Mouse (Mus musculus) forebrain, embryonic 13.5 days (tissue): Measurements from ENCODE around the gene Map1s. TPM values are rescaled to one million over a fixed set of nuclear protein-coding genes. Genes with fewer than 3 reads are reported as not detected.
"Not testable (repeated sequence)": the region's sequence is repeated elsewhere in the genome, so short reads cannot be mapped to it uniquely, and the experiment has no call there.

Experiments used
- ATAC-seq: fragments of 200-750 bp; cut with Nextera tagmentation; 2 replicates; pipeline ENCODE4 v1.8.0; 2017
- H3K27ac ChIP-seq: fragments of 300-500 bp; sonication (generic); 2 replicates; pipeline ENCODE4 v1.5.1; 2015; ENCODE audit warnings: inconsistent platforms, mild to moderate bottlenecking, moderate library complexity
- H3K27me3 ChIP-seq: fragments of 300-500 bp; sonication (generic); 2 replicates; pipeline ENCODE4 v1.6.1; 2015; ENCODE audit warnings: mild to moderate bottlenecking, inconsistent platforms
- H3K36me3 ChIP-seq: fragments of 300-500 bp; sonication (generic); 2 replicates; pipeline ENCODE4 v1.6.1; 2015; ENCODE audit warnings: mild to moderate bottlenecking, inconsistent platforms; ENCODE audit not compliant: poor library complexity, severe bottlenecking
- H3K4me1 ChIP-seq: fragments of 300-500 bp; sonication (generic); 2 replicates; pipeline ENCODE4 v1.6.1; 2015; ENCODE audit warnings: inconsistent platforms
- H3K4me2 ChIP-seq: fragments of 300-500 bp; sonication (generic); 2 replicates; pipeline ENCODE4 v1.6.1; 2015; ENCODE audit warnings: inconsistent platforms, mild to moderate bottlenecking, moderate library complexity
- H3K4me3 ChIP-seq: fragments of 300-500 bp; sonication (generic); 2 replicates; pipeline ENCODE4 v1.5.1; 2015; ENCODE audit warnings: mild to moderate bottlenecking, inconsistent platforms
- H3K9ac ChIP-seq: fragments of 300-500 bp; sonication (generic); 2 replicates; pipeline ENCODE4 v1.6.1; 2015; ENCODE audit warnings: mild to moderate bottlenecking, inconsistent platforms
- H3K9me3 ChIP-seq: fragments of 300-500 bp; sonication (generic); replicated peaks from 2 replicates; pipeline ENCODE4 v1.6.1; 2016; ENCODE audit warnings: inconsistent platforms
- WGBS: fragments of 180-500 bp; shearing (Covaris S2); methylation state at CpG from one replicate; pipeline ENCODE4 v1.1.7; 2015; 5-methylcytosine and 5-hydroxymethylcytosine counted together
- polyA plus RNA-seq: library from polyadenylated mRNA; unstranded; fragments of >200 nt; fragmentation: Nextera tagmentation; extraction: Ambion mirVana; gene quantifications from 2 replicates; pipeline ENCODE4 v1.2.1, GENCODE M21; 2015

Gene Map1s
- polyA plus RNA-seq, 1 experiment from 2014 or later: 57.0 TPM

- whole genome bisulfite sequencing: 92% methylated on average over 8 of the region's 8 CpGs
Observed at GRCm38 (mm10) chr8:70894771-70895545, 10.8 kb upstream of the Map1s start.

GRCm38 (mm10) chr8:70895571-70896259 lies 10.0 kb upstream of the Map1s start:
- 85% methylated on average over 24 of the region's 24 CpGs for WGBS
- Histone ChIP-seq H3K4me3 (peak overlapping the region; percentile 88), H3K4me1 (peaks cover 24% of the 10 kb centered on the region), H3K9ac (peak overlapping the region; percentile 91), H3K4me2 (peak overlapping the region; percentile 98), H3K36me3 (peaks cover 31% of the 10 kb centered on the region), H3K27me3 (peaks cover 43% of the 10 kb centered on the region)
- not testable (repeated sequence) for H3K27ac ChIP-seq, ATAC-seq, H3K9me3 ChIP-seq

More at GRCm38 (mm10) chr8:70894771-70895545, 10.8 kb upstream of the Map1s start:
- Histone ChIP-seq H3K4me1 (peaks cover 24% of the 10 kb centered on the region), H3K4me3 (no peak overlapping the region), H3K27ac (no peak overlapping the region), H3K9me3 (0 out of 2 replicates have a peak, but pooled peaks cover 3% of the 10 kb centered on the region), H3K4me2 (no peak overlapping the region), H3K27me3 (peaks cover 51% of the 10 kb centered on the region), H3K9ac (no peak overlapping the region), H3K36me3 (peaks cover 31% of the 10 kb centered on the region)
- no peak for ATAC-seq

- Histone ChIP-seq H3K36me3 (peaks cover 31% of the 10 kb centered on the region), H3K27me3 (peaks cover 38% of the 10 kb centered on the region), H3K4me2 (peak overlapping the region; percentile 98), H3K9me3 (no peaks in the 10 kb centered on the region), H3K27ac (no peak overlapping the region), H3K4me3 (peak overlapping the region; percentile 88), H3K4me1 (peaks cover 24% of the 10 kb centered on the region), H3K9ac (peak overlapping the region; percentile 91)
- ATAC-seq: no peak
- 3% methylated on average over 25 of the region's 25 CpGs for WGBS
Observed at GRCm38 (mm10) chr8:70896316-70897020, 9.3 kb upstream of the Map1s start.

GRCm38 (mm10) chr8:70897021-70897680 lies 8.6 kb upstream of the Map1s start, which contains the start of gene Rpl18a:
Gene Rpl18a (minus strand): TSS chr8:70897412.
- ATAC-seq: peak; percentile 98
- Histone ChIP-seq H3K36me3 (peaks cover 31% of the 10 kb centered on the region), H3K27ac (peak within 1 kb of the TSS; percentile 53), H3K9ac (peak within 1 kb of the TSS; percentile 91), H3K4me1 (peaks cover 22% of the 10 kb centered on the region), H3K9me3 (no peaks in the 10 kb centered on the region), H3K4me3 (peak within 1 kb of the TSS; percentile 88), H3K4me2 (peak within 1 kb of the TSS; percentile 98), H3K27me3 (peaks cover 33% of the 10 kb centered on the region)
- WGBS: under 1% methylated on average over 60 of the region's 60 CpGs

GRCm38 (mm10) chr8:70897681-70898413 lies 7.9 kb upstream of the Map1s start:
- under 1% methylated on average over 20 of the region's 20 CpGs for WGBS

GRCm38 (mm10) chr8:70898661-70899198 lies 7.0 kb upstream of the Map1s start:
- WGBS: 61% methylated on average over 2 of the region's 2 CpGs
- no peak overlapping the region; the same call in 1 of the 2 replicates for H3K4me3 ChIP-seq
- peak overlapping the region; percentile 67; the same call in 1 of the 2 replicates for H3K9ac ChIP-seq
- H3K27ac ChIP-seq: no peak overlapping the region
- peaks cover 24% of the 10 kb centered on the region for H3K36me3 ChIP-seq
- H3K27me3 ChIP-seq: peaks cover 30% of the 10 kb centered on the region
- H3K9me3 ChIP-seq: no peaks in the 10 kb centered on the region
- no peak overlapping the region for H3K4me2 ChIP-seq
- peaks cover 15% of the 10 kb centered on the region for H3K4me1 ChIP-seq
- no peak for ATAC-seq

More at GRCm38 (mm10) chr8:70897681-70898413, 7.9 kb upstream of the Map1s start:
- peaks cover 15% of the 10 kb centered on the region for H3K4me1 ChIP-seq
- H3K9me3 ChIP-seq: no peaks in the 10 kb centered on the region
- H3K27ac ChIP-seq: peak overlapping the region; percentile 46
- peak overlapping the region; percentile 67 for H3K9ac ChIP-seq
- ATAC-seq: peak; percentile 55
- H3K27me3 ChIP-seq: peaks cover 32% of the 10 kb centered on the region
- peak overlapping the region; percentile 88 for H3K4me3 ChIP-seq
- H3K36me3 ChIP-seq: peaks cover 31% of the 10 kb centered on the region
- H3K4me2 ChIP-seq: peak overlapping the region; percentile 72

- peaks cover 30% of the 10 kb centered on the region for H3K27me3 ChIP-seq
- H3K9ac ChIP-seq: no peak overlapping the region
- H3K36me3 ChIP-seq: peaks cover 19% of the 10 kb centered on the region
- H3K9me3 ChIP-seq: no peaks in the 10 kb centered on the region
- H3K4me1 ChIP-seq: peaks cover 15% of the 10 kb centered on the region
- 72% methylated on average over 2 of the region's 2 CpGs for WGBS
- H3K27ac ChIP-seq: no peak overlapping the region
- H3K4me2 ChIP-seq: no peak overlapping the region
- ATAC-seq: no peak
- no peak overlapping the region for H3K4me3 ChIP-seq
Observed at GRCm38 (mm10) chr8:70899226-70899625, 6.5 kb upstream of the Map1s start.

GRCm38 (mm10) chr8:70900872-70901387 lies 4.8 kb upstream of the Map1s start:
- Histone ChIP-seq H3K4me2 (no peak overlapping the region), H3K27me3 (peaks cover 25% of the 10 kb centered on the region), H3K9me3 (no peaks in the 10 kb centered on the region), H3K36me3 (peaks cover 2% of the 10 kb centered on the region), H3K4me3 (no peak overlapping the region), H3K9ac (no peak overlapping the region), H3K4me1 (peaks cover 15% of the 10 kb centered on the region), H3K27ac (no peak overlapping the region)
- no peak for ATAC-seq
- 79% methylated on average over 2 of the region's 2 CpGs for WGBS

GRCm38 (mm10) chr8:70902211-70902610 lies 3.5 kb upstream of the Map1s start:
- peaks cover 18% of the 10 kb centered on the region for H3K4me1 ChIP-seq
- H3K4me3 ChIP-seq: no peak overlapping the region
- no peaks in the 10 kb centered on the region for H3K36me3 ChIP-seq
- no peak overlapping the region for H3K4me2 ChIP-seq
- WGBS: 39% methylated on average over 5 of the region's 5 CpGs
- ATAC-seq: no peak
- H3K27me3 ChIP-seq: peaks cover 25% of the 10 kb centered on the region
- no peak overlapping the region for H3K9ac ChIP-seq
- H3K27ac ChIP-seq: no peak overlapping the region
- no peaks in the 10 kb centered on the region for H3K9me3 ChIP-seq

GRCm38 (mm10) chr8:70903112-70903511 lies 2.6 kb upstream of the Map1s start:
- Histone ChIP-seq H3K9ac (no peak overlapping the region), H3K4me3 (no peak overlapping the region), H3K4me2 (no peak overlapping the region), H3K36me3 (no peaks in the 10 kb centered on the region), H3K4me1 (peaks cover 21% of the 10 kb centered on the region), H3K27ac (no peak overlapping the region), H3K27me3 (peaks cover 25% of the 10 kb centered on the region), H3K9me3 (no peaks in the 10 kb centered on the region)
- ATAC-seq: no peak
- WGBS: 53% methylated on average over 4 of the region's 4 CpGs
